Mouse (Mus musculus): ENCODE results near the gene March11.

March11 gene

GRCm38 (mm10) chr15:26308629-26309230 lies at the start of gene March11:
TSS of gene March11 (plus strand) at chr15:26309048.
- in situ Hi-C loops (cut with MboI) = no loop called here

- in situ Hi-C loops (cut with MboI) = no loop called here
These were observed 46.5 kb upstream of the March11 start for GRCm38 (mm10) chr15:26262336-26262735.

GRCm38 (mm10) chr15:26269596-26269995 lies 39.3 kb upstream of the March11 start:
- in situ Hi-C loops (cut with MboI) = no loop called here

GRCm38 (mm10) chr15:26276035-26276511 lies 32.8 kb upstream of the March11 start:
- in situ Hi-C loops (cut with MboI) = no loop called here

- in situ Hi-C loops (cut with MboI) = no loop called here
These were observed 32.2 kb upstream of the March11 start for GRCm38 (mm10) chr15:26276608-26277007.

- in situ Hi-C loops (cut with MboI) = no loop called here
These were observed 17.0 kb upstream of the March11 start for GRCm38 (mm10) chr15:26291871-26292270.

- in situ Hi-C loops (cut with MboI) = no loop called here
These were observed 16.0 kb upstream of the March11 start for GRCm38 (mm10) chr15:26292811-26293210.

- in situ Hi-C loops (cut with MboI) = no loop called here
These were observed 15.6 kb upstream of the March11 start for GRCm38 (mm10) chr15:26293215-26293614.

GRCm38 (mm10) chr15:26298668-26299067 lies 10.2 kb upstream of the March11 start:
- in situ Hi-C loops (cut with MboI) = no loop called here

- in situ Hi-C loops (cut with MboI) = no loop called here
These were observed 563 bp downstream of the March11 start for GRCm38 (mm10) chr15:26309291-26309931.

GRCm38 (mm10) chr15:26319866-26320265 lies 11.0 kb downstream of the March11 start:
- in situ Hi-C loops (cut with MboI) = no loop called here

GRCm38 (mm10) chr15:26320402-26320801 lies 11.6 kb downstream of the March11 start:
- in situ Hi-C loops (cut with MboI) = no loop called here

- in situ Hi-C loops (cut with MboI) = no loop called here
These were observed 14.0 kb downstream of the March11 start for GRCm38 (mm10) chr15:26322804-26323203.

- in situ Hi-C loops (cut with MboI) = loop anchor here (25.0 kb wide), 2 partner anchors 315 to 540 kb away; no protein-coding TSS in a partner anchor
These were observed 18.3 kb downstream of the March11 start for GRCm38 (mm10) chr15:26327157-26327556.

- in situ Hi-C loops (cut with MboI) = loop anchor here (25.0 kb wide), 2 partner anchors 323 to 548 kb away; no protein-coding TSS in a partner anchor
These were observed 26.9 kb downstream of the March11 start for GRCm38 (mm10) chr15:26335791-26336190.

GRCm38 (mm10) chr15:26337775-26338174 lies 28.9 kb downstream of the March11 start:
- in situ Hi-C loops (cut with MboI) = loop anchor here (25.0 kb wide), 2 partner anchors 325 to 550 kb away; no protein-coding TSS in a partner anchor

GRCm38 (mm10) chr15:26338343-26338742 lies 29.5 kb downstream of the March11 start:
- in situ Hi-C loops (cut with MboI) = loop anchor here (25.0 kb wide), 2 partner anchors 326 to 551 kb away; no protein-coding TSS in a partner anchor

- in situ Hi-C loops (cut with MboI) = loop anchor here (25.0 kb wide), 2 partner anchors 328 to 553 kb away; no protein-coding TSS in a partner anchor
These were observed 31.6 kb downstream of the March11 start for GRCm38 (mm10) chr15:26340490-26340889.

GRCm38 (mm10) chr15:26340966-26341365 lies 32.1 kb downstream of the March11 start:
- in situ Hi-C loops (cut with MboI) = loop anchor here (25.0 kb wide), 2 partner anchors 329 to 554 kb away; no protein-coding TSS in a partner anchor

- in situ Hi-C loops (cut with MboI) = loop anchor here (25.0 kb wide), 2 partner anchors 332 to 557 kb away; no protein-coding TSS in a partner anchor
These were observed 35.5 kb downstream of the March11 start for GRCm38 (mm10) chr15:26344329-26344728.

- in situ Hi-C loops (cut with MboI) = no loop called here
These were observed 44.8 kb downstream of the March11 start for GRCm38 (mm10) chr15:26353656-26354055.

GRCm38 (mm10) chr15:26365344-26365743 lies 56.5 kb downstream of the March11 start:
- in situ Hi-C loops (cut with MboI) = no loop called here

- in situ Hi-C loops (cut with MboI) = no loop called here
These were observed 57.7 kb downstream of the March11 start for GRCm38 (mm10) chr15:26366511-26366910.

Data from mature B cell (primary cell).